Mouse (Mus musculus) kidney, embryonic 15.5 days (tissue): ENCODE data around the gene Gnpda2. TPM values are rescaled to one million over a fixed set of nuclear protein-coding genes. Genes with fewer than 3 reads are reported as not detected.

Experiments used
- ATAC-seq: fragments of 200-750 bp; cut with Nextera tagmentation; replicated peaks from 2 replicates; pipeline ENCODE4 v1.8.0; 2017; ENCODE audit warnings: moderate TSS enrichment; ENCODE audit not compliant: low FRiP score
- H3K27ac ChIP-seq: fragments of 300-500 bp; sonication (generic); 2 replicates; pipeline ENCODE4 v1.5.1; 2015; ENCODE audit warnings: mild to moderate bottlenecking, inconsistent platforms
- H3K27me3 ChIP-seq: fragments of 300-500 bp; sonication (generic); 2 replicates; pipeline ENCODE4 v1.6.1; 2015; ENCODE audit warnings: inconsistent platforms
- H3K36me3 ChIP-seq: fragments of 300-500 bp; sonication (generic); 2 replicates; pipeline ENCODE4 v1.6.1; 2015; ENCODE audit warnings: inconsistent platforms
- H3K4me1 ChIP-seq: fragments of 300-500 bp; sonication (generic); 2 replicates; pipeline ENCODE4 v1.6.1; 2015; ENCODE audit warnings: inconsistent platforms
- H3K4me2 ChIP-seq: fragments of 300-500 bp; sonication (generic); 2 replicates; pipeline ENCODE4 v1.6.1; 2015; ENCODE audit warnings: moderate library complexity, mild to moderate bottlenecking, inconsistent platforms
- H3K4me3 ChIP-seq: fragments of 300-500 bp; sonication (generic); replicated peaks from 2 replicates; pipeline ENCODE4 v1.5.1; 2015; ENCODE audit warnings: mild to moderate bottlenecking, inconsistent platforms
- H3K9ac ChIP-seq: fragments of 300-500 bp; sonication (generic); 2 replicates; pipeline ENCODE4 v1.6.1; 2015; ENCODE audit warnings: mild to moderate bottlenecking, inconsistent platforms
- H3K9me3 ChIP-seq: fragments of 300-500 bp; sonication (generic); replicated peaks from 2 replicates; pipeline ENCODE4 v1.6.1; 2016; ENCODE audit warnings: inconsistent platforms
- WGBS: fragments of 180-500 bp; shearing (Covaris S2); methylation state at CpG from one replicate; pipeline ENCODE4 v1.1.7; 2015; ENCODE audit warnings: mixed read lengths; 5-methylcytosine and 5-hydroxymethylcytosine counted together
- polyA plus RNA-seq: library from polyadenylated mRNA; unstranded; fragments of >200 nt; fragmentation: Nextera tagmentation; extraction: Ambion mirVana; gene quantifications from 2 replicates; pipeline ENCODE4 v1.2.1, GENCODE M21; 2015

Gene Gnpda2
- polyA plus RNA-seq, result 39.2 and 39.4 TPM in 2 replicates

DNA sequence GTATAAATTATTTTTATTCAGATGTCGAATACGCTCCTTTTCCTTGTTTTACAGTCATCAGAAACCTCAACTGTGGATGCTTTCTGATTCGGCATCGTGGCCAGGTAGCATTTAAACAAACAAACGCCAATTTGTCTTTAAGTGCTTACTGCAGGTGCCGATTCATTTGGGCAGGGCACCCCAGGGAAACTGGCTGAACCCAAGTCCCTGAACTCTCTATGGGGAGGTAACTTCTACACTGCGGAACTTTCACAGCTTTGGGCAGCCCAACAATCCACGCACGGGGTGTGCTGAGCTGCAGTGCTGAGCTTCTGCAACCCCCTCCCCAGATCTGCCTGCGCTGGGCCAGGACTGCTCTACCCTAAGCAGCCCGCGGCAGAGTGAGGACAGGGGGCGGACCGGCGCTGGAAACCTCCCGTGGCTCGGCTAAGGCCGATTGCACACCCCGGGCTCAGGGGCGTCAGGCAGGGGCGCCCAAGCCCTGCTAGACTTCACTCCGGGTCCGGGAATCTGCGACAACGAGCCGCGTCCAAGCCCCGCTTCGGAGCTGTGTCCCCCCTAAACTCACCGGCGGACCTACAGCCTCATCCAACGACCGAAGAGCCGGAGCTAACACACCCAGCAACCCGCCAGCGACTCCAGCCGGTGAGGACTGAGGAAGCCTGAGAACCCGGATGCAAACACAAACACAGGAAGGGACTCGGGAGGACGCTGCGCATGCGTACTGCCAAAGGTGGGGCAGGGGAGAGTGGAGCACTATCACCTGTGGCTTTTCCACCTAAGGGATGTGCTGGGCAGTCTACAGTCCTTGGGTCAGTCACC, at the start of gene Gnpda2:
TSS of gene Gnpda2 (minus strand) at position 701 of the 822 bp plus-strand sequence.
- ATAC-seq, result peak; percentile 99
- Histone ChIP-seq H3K27ac (peak within 1 kb of the TSS; percentile 90), H3K4me2 (peak within 1 kb of the TSS; percentile 80), H3K27me3 (no peaks in the 10 kb centered on the region), H3K4me3 (peak within 1 kb of the TSS; percentile 83), H3K9me3 (no peaks in the 10 kb centered on the region), H3K9ac (peak within 1 kb of the TSS; percentile 81), H3K36me3 (peaks cover 13% of the 10 kb centered on the region), H3K4me1 (peaks cover 9% of the 10 kb centered on the region; the same call in 1 of the 2 replicates)
- WGBS, result 1% methylated on average over 42 of the region's 42 CpGs

DNA sequence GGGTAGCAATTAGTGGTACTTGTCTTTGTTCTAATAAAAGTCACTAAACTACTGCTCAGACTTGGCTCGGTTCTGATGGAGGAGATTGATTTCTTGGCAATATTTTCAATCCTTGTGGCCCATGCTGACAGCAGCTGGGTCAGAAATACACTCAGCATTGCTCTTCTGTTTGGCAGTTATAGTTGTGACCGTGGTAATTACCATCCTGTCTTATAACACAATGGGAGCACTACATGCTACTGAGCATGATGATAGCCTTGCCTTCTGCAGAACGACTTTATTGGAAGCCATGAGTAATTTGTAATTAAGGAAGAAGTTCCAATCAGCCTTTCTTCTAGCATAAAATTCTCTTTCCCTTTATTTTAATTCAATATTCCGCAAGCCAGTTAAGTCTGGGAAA, 42.6 kb upstream of the Gnpda2 start:
- no peak for ATAC-seq
- no peak overlapping the region for H3K9ac ChIP-seq
- H3K4me2 ChIP-seq, result no peak overlapping the region
- no peaks in the 10 kb centered on the region for H3K27me3 ChIP-seq
- H3K27ac ChIP-seq, result no peak overlapping the region
- no peaks in the 10 kb centered on the region for H3K36me3 ChIP-seq
- no peaks in the 10 kb centered on the region for H3K9me3 ChIP-seq
- H3K4me1 ChIP-seq, result no peaks in the 10 kb centered on the region
- H3K4me3 ChIP-seq, result no peak overlapping the region
- WGBS, result 68% methylated on average over 4 of the region's 4 CpGs

DNA sequence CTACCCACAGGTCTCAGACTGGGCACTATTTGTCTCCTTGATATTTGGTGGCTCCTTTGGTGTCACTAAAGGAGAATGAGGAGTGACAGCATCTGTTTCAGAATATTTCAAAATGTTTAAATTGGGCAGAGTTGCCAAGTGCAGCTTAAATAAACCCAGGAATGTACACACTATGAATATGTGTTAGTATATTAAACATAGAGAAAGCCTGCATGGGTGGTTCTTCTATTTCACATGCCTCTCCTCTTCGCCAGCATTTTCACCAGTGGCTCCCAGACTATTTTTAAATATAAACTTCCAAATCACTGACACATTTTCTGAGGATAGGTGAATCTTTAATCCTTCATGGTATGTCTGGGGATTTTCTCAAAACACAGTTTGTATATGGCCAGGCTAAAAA, 28.8 kb upstream of the Gnpda2 start:
- 89% methylated on average over 1 of the region's 1 CpGs for WGBS
- H3K9ac ChIP-seq, result no peak overlapping the region
- no peak for ATAC-seq
- H3K27ac ChIP-seq, result no peak overlapping the region
- H3K4me1 ChIP-seq, result no peaks in the 10 kb centered on the region
- no peak overlapping the region for H3K4me2 ChIP-seq
- H3K4me3 ChIP-seq, result no peak overlapping the region
- H3K36me3 ChIP-seq, result no peaks in the 10 kb centered on the region
- no peaks in the 10 kb centered on the region for H3K27me3 ChIP-seq
- H3K9me3 ChIP-seq, result no peaks in the 10 kb centered on the region

DNA sequence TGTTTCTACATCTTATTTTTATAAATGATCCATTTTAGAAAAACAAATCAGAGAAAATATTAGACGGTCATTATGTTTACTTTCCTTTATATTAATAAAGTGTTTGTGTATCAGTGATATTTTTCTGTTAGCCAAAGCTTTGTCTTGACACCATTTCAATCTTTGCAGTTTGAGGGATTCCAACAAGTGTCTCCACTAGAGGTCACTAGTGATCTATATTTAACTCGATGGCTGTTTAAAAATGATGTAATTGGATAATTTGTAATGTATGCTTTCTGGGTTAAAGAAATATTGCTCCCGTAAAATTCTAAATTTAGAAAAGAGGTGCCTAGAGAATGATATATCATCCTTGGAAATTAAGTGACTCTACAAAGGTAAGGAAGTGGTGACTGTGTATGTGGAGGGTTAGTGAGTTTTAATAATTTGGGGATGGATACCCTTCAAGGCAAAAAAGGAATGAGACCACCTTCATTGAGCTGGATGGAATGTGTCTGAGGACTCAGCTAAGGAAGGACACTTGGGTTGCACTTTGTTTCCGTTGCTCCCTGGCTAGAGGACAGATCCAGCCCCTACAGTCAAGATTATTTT, 21.2 kb upstream of the Gnpda2 start:
- ATAC-seq, result no peak
- Histone ChIP-seq H3K4me1 (no peaks in the 10 kb centered on the region), H3K27me3 (no peaks in the 10 kb centered on the region), H3K9me3 (no peaks in the 10 kb centered on the region), H3K36me3 (no peaks in the 10 kb centered on the region), H3K4me2 (no peak overlapping the region), H3K4me3 (no peak overlapping the region), H3K27ac (no peak overlapping the region), H3K9ac (no peak overlapping the region)
- WGBS, result 19% methylated on average over 4 of the region's 4 CpGs

DNA sequence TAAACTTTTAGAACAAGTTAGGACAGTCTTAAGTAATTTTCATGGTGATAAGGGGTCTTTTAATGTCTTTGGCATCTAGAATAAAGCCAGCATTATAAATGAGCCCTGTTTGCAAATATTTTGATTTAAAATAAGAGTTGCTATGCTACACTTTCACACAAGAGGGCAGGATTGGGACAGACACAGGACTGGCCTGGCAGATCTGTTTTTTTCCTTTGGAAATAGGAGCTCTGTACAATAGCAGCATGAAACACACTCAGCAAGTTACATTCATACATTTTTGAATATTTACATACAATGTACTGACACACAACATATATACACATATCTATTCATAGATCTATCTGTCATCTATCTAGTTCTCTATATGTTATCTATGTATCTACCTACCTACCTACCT, 8.9 kb upstream of the Gnpda2 start:
- no peak overlapping the region for H3K4me2 ChIP-seq
- no peaks in the 10 kb centered on the region for H3K4me1 ChIP-seq
- H3K9me3 ChIP-seq, result no peaks in the 10 kb centered on the region
- no peak overlapping the region for H3K9ac ChIP-seq
- H3K36me3 ChIP-seq, result no peaks in the 10 kb centered on the region
- no peak for ATAC-seq
- no peaks in the 10 kb centered on the region for H3K27me3 ChIP-seq
- H3K4me3 ChIP-seq, result no peak overlapping the region
- no peak overlapping the region for H3K27ac ChIP-seq

DNA sequence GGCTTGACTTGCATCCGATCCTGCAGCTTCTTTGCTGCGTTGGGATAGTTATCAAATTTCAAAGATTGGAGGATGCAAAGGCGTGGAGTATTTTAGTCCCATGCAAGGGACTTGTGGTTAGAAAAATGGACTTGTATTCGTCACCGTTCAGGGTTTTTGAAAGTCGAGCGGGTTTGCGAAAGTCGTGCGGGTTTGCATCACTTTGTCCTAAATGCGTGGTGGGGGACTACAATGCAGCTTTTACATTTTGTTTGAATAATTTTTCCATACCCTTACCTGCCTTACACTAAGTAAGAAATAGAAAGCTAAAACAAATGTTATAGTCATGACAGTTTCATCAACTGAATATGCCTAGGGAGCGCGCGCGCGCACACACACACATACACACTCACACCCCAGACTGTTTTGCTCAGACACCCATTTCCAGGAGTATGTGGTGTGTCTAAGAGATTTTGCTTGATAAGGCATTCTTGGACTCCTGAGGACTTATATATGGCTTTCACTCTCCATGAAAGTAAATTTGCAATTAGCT, 34.7 kb downstream of the Gnpda2 start:
- 11% methylated on average over 16 of the region's 16 CpGs for WGBS
- Histone ChIP-seq H3K27me3 (no peaks in the 10 kb centered on the region), H3K9me3 (no peaks in the 10 kb centered on the region), H3K27ac (peak overlapping the region; percentile 85), H3K36me3 (peaks cover 27% of the 10 kb centered on the region), H3K4me2 (peak overlapping the region; percentile 63), H3K9ac (peak overlapping the region; percentile 96), H3K4me3 (peak overlapping the region; percentile 94), H3K4me1 (0 out of 2 replicates have a peak, but pooled peaks cover 6% of the 10 kb centered on the region)
- no peak for ATAC-seq

- ATAC-seq, result peak; percentile 95
- Histone ChIP-seq H3K4me3 (peak within 1 kb of the TSS; percentile 94), H3K27ac (peak within 1 kb of the TSS; percentile 85), H3K4me2 (peak within 1 kb of the TSS; percentile 63), H3K9me3 (no peaks in the 10 kb centered on the region), H3K9ac (peak within 1 kb of the TSS; percentile 96), H3K27me3 (no peaks in the 10 kb centered on the region), H3K36me3 (peaks cover 23% of the 10 kb centered on the region), H3K4me1 (0 out of 2 replicates have a peak, but pooled peaks cover 6% of the 10 kb centered on the region)
- under 1% methylated on average over 72 of the region's 72 CpGs for WGBS
Observed at GRCm38 (mm10) chr5:69556628-69557403, 35.3 kb downstream of the Gnpda2 start, which contains the start of gene Guf1. TSS of gene Guf1 (plus strand) at chr5:69556923.

DNA sequence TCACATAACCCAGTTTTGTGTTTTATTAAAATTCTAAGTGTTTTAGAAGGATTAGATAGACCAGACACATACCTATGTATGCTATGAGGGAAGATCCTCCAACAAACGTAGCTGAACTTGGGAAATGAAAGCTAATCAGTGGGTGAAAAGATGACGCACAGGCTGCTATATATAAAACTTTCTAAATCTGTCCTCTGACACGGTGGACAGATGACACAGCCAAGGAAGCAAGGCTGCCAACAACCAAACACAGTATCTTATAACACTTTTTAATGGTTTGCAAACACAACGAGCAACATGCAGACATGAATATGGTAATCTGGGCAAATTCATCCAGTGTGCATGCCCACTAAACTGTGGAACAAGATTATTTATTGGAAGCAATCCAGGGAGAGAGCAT, 49.7 kb downstream of the Gnpda2 start, which contains the start of gene Yipf7:
TSS of gene Yipf7 (minus strand) at position 160 of the 400 bp plus-strand sequence.
- 65% methylated on average over 4 of the region's 4 CpGs for WGBS

DNA sequence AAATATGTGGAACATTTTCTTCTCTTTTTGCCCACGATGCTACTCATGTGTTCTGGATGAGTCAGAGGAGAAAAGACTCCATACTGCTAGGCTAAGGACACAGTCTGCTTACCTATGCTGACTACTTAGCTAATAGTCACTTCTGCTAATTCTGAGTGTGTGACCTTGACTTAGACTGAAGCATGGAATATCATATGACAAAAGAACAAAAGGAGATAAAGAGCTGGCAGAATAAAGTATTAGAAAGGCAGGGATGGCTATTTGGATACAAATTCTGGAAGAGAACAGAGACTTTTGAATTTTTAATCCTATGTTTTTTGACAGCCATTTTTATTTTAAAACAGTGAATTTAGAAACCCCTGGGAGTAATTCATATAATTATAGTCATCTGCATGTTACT, 50.5 kb downstream of the Gnpda2 start:
- Histone ChIP-seq H3K27me3 (no peaks in the 10 kb centered on the region), H3K9ac (no peak overlapping the region), H3K27ac (no peak overlapping the region), H3K4me3 (no peak overlapping the region), H3K36me3 (no peaks in the 10 kb centered on the region), H3K4me1 (no peaks in the 10 kb centered on the region), H3K4me2 (no peak overlapping the region), H3K9me3 (no peaks in the 10 kb centered on the region)
- ATAC-seq, result no peak
- 90% methylated on average over 1 of the region's 1 CpGs for WGBS

More for the DNA sequence above, 49.7 kb downstream of the Gnpda2 start, which contains the start of gene Yipf7:
- no peak within 1 kb of the TSS for H3K4me3 ChIP-seq
- H3K27ac ChIP-seq, result no peak within 1 kb of the TSS
- ATAC-seq, result no peak
- no peaks in the 10 kb centered on the region for H3K27me3 ChIP-seq
- no peak within 1 kb of the TSS for H3K9ac ChIP-seq
- H3K9me3 ChIP-seq, result no peaks in the 10 kb centered on the region
- no peak within 1 kb of the TSS for H3K4me2 ChIP-seq
- H3K36me3 ChIP-seq, result no peaks in the 10 kb centered on the region
- no peaks in the 10 kb centered on the region for H3K4me1 ChIP-seq

- Histone ChIP-seq H3K27me3 (no peaks in the 10 kb centered on the region), H3K4me1 (no peaks in the 10 kb centered on the region), H3K4me2 (no peak overlapping the region), H3K27ac (no peak overlapping the region), H3K4me3 (no peak overlapping the region), H3K9ac (no peak overlapping the region), H3K36me3 (no peaks in the 10 kb centered on the region), H3K9me3 (no peaks in the 10 kb centered on the region)
- no peak for ATAC-seq
Observed at GRCm38 (mm10) chr5:69523944-69524343, 68.2 kb downstream of the Gnpda2 start.
